Mouse (Mus musculus) midbrain, embryonic 15.5 days (tissue): ENCODE data around the gene Sort1. TPM values are rescaled to one million over a fixed set of nuclear protein-coding genes. Genes with fewer than 3 reads are reported as not detected.

Experiments
- ATAC-seq: fragments of 200-750 bp; cut with Nextera tagmentation; replicated peaks from 2 replicates; pipeline ENCODE4 v1.8.0; 2017; ENCODE audit warnings: moderate TSS enrichment
- H3K27ac ChIP-seq: fragments of 300-500 bp; sonication (generic); 2 replicates; pipeline ENCODE4 v1.5.1; 2015; ENCODE audit warnings: mild to moderate bottlenecking, inconsistent platforms
- H3K27me3 ChIP-seq: fragments of 300-500 bp; sonication (generic); replicated peaks from 2 replicates; pipeline ENCODE4 v1.6.1; 2015; ENCODE audit warnings: inconsistent platforms
- H3K36me3 ChIP-seq: fragments of 300-500 bp; sonication (generic); replicated peaks from 2 replicates; pipeline ENCODE4 v1.6.1; 2015; ENCODE audit warnings: inconsistent platforms
- H3K4me1 ChIP-seq: fragments of 300-500 bp; sonication (generic); 2 replicates; pipeline ENCODE4 v1.6.1; 2015; ENCODE audit warnings: inconsistent platforms
- H3K4me2 ChIP-seq: fragments of 300-500 bp; sonication (generic); 2 replicates; pipeline ENCODE4 v1.6.1; 2015; ENCODE audit warnings: inconsistent platforms, mild to moderate bottlenecking, moderate library complexity
- H3K4me3 ChIP-seq: fragments of 300-500 bp; sonication (generic); 2 replicates; pipeline ENCODE4 v1.5.1; 2015; ENCODE audit warnings: mild to moderate bottlenecking, inconsistent platforms
- H3K9ac ChIP-seq: fragments of 300-500 bp; sonication (generic); 2 replicates; pipeline ENCODE4 v1.6.1; 2015; ENCODE audit warnings: mild to moderate bottlenecking, inconsistent platforms
- H3K9me3 ChIP-seq: fragments of 300-500 bp; sonication (generic); 2 replicates; pipeline ENCODE4 v1.6.1; 2016; ENCODE audit warnings: inconsistent platforms
- WGBS: fragments of 180-500 bp; shearing (Covaris S2); methylation state at CpG from one replicate; pipeline ENCODE4 v1.1.7; 2015; ENCODE audit warnings: mixed read lengths; 5-methylcytosine and 5-hydroxymethylcytosine counted together
- polyA plus RNA-seq: library from polyadenylated mRNA; unstranded; fragments of >200 nt; fragmentation: Nextera tagmentation; extraction: Ambion mirVana; gene quantifications from 2 replicates; pipeline ENCODE4 v1.2.1, GENCODE M21; 2015

The Sort1 gene
- polyA plus RNA-seq, 1 experiment from 2014 or later: 22.3 TPM

DNA sequence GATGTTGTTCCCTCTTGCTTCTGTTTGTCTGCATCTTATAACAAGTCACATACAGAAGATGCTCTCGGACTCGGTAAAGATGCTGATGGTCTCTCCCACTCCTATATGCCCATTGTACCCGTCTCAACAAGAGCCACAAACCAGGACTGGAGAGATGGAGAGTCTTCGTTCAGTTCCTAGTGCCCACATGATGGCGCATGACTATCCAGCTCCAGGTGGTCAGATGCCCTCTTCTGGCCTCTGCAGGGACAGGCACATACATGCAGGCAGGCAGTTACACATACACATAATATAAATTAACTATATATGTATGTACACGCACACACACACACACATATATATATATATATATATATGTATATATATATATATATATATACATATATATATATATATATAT lies 96.8 kb downstream of the Sort1 start:
- Histone ChIP-seq H3K36me3 (no peaks in the 10 kb centered on the region), H3K4me2 (no peak overlapping the region), H3K4me1 (peaks cover 19% of the 10 kb centered on the region), H3K4me3 (no peak overlapping the region), H3K9ac (no peak overlapping the region), H3K27ac (no peak overlapping the region), H3K9me3 (no peaks in the 10 kb centered on the region), H3K27me3 (no peaks in the 10 kb centered on the region)
- WGBS: 80% methylated on average over 6 of the region's 6 CpGs
- ATAC-seq: no peak

DNA sequence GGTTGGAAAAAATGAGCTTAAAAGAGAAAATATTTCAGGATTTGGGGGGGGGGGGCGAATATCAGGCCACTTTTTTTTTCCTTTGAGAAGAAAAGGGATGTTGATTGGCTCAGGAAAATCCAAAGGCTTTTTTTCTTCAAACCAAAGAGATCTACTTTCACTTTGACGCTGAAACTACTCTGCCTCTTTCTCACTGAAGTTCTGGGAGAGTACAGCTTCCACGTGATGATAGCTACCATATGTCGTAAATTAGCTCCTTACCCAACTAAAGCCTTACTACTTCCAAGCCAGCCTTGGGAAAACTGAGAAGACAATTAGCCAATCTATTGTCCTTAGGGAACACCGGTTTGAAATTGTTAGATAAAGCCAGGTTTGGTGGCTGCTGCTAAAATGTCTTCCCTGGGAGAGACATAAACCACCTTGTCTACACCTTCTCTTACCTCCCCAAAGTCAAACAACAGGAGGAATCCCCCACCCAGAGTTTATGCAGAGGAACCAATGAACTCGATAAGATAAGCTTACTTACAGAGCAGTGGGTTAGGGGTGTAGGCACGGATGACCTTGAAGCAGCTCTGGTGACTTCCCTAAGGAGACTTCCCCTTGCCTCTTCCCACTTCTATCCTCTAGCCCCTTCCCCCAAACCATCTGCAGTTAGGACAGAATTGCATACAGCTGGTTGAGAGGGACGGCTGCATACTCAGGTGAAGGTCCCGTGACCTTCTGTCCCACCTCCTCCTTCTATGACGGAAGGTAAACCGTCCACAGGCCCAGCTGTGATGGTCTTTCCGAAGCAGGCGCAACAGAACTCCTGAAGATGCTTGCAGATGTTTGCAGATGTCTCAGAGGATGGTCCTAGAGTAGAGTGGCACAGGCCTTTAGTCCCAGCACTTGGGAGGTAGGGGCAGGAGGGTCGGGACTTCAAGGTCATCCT lies 98.3 kb downstream of the Sort1 start:
- no peak for ATAC-seq
- 84% methylated on average over 14 of the region's 14 CpGs for WGBS
- H3K27ac ChIP-seq: no peak overlapping the region
- no peak overlapping the region for H3K9ac ChIP-seq
- peaks cover 19% of the 10 kb centered on the region for H3K4me1 ChIP-seq
- no peak overlapping the region for H3K4me3 ChIP-seq
- H3K27me3 ChIP-seq: no peaks in the 10 kb centered on the region
- H3K4me2 ChIP-seq: no peak overlapping the region
- H3K9me3 ChIP-seq: no peaks in the 10 kb centered on the region
- no peaks in the 10 kb centered on the region for H3K36me3 ChIP-seq

DNA sequence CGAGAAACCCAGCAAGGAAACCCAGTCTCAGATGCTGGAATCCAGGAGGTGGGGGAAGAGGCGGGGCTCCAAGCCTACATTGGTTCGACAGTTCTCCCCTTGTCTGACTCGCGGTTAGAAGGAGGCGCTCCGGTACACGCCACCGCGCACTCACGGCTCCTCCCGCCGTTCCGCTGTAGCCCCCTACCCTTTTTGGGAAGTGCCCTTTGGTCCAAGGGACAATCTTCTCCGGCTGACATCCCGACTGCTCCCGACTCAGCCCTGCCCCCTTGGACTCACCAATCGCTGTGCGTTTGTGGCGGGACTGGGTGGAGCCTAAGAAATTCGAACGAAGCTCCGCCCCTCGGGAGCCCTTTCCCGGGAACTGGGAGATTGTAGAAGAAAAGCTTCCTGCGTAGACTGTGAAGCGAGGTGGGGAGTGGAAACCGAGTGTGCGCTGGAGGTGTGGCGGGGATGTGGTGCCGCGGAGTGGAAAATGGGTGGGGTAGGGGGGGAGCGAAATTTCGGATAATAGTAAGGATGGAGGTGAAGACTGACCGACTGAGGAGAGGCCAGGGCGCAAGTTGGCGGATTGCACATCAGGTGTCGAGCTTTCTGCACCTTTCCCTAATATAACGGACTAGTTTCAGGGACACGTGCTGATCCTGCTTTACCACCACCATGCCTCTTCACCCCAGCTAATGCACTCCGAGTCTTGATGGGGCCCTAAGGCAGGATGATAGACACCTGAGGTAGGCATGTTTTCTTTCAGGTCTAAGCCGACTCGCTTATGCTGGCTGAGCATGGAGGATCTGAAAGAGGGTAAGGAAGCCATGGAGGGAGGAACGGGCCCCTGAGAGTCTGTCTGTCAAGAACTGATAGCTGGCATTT lies 99.8 kb downstream of the Sort1 start, which contains the start of gene Psrc1:
Gene Psrc1 (plus strand): TSS at position 355 of the 870 bp plus-strand sequence.
- WGBS: 1% methylated on average over 44 of the region's 44 CpGs
- peak within 1 kb of the TSS; percentile 83 for H3K4me3 ChIP-seq
- H3K27me3 ChIP-seq: no peaks in the 10 kb centered on the region
- H3K4me2 ChIP-seq: peak within 1 kb of the TSS; percentile 63
- H3K9me3 ChIP-seq: no peaks in the 10 kb centered on the region
- H3K27ac ChIP-seq: peak within 1 kb of the TSS; percentile 65; the same call in 1 of the 2 replicates
- H3K36me3 ChIP-seq: no peaks in the 10 kb centered on the region
- peak; percentile 93 for ATAC-seq
- peaks cover 19% of the 10 kb centered on the region for H3K4me1 ChIP-seq
- peak within 1 kb of the TSS; percentile 50 for H3K9ac ChIP-seq

DNA sequence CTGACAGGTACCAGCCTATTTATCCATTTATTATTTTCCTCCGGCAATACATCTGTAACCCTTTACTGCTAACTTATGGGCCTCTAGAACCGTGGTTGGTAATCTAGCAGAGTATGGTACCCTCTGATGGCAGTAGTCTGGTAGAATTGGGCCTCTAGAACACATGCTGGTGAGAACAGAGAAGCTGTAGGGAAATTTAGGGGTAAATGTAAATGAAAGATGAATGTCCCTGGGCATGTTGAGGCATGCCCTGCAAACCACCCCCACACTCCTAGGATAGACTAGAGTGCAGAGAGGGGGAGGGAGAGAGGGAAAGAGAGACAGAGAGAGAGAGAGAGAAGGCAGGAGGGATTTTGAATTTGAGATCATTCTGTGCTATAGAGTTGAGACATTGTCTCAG lies 100.5 kb downstream of the Sort1 start:
- 45% methylated on average over 2 of the region's 2 CpGs for WGBS
- H3K9ac ChIP-seq: no peak overlapping the region
- no peak for ATAC-seq

DNA sequence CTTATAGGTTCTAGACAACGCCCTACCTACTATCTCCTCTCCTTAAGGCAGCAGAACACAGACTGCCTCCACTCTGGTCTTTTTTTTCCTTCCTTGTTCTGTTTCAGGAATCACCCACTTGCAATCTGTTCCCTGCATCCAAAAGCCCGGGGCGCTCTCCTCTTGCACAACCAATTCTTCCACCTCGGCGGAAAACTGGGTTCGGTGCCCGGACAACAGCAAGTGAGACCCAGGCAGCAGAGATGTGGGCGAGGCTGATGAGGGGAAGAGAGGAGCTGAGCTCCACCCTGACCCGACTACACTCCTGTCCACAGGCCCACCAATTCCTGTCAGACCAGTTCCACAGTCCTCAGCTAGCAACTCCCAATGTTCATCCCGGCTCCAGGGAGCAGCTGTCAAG lies 102.3 kb downstream of the Sort1 start:
- Histone ChIP-seq H3K27me3 (no peaks in the 10 kb centered on the region), H3K4me1 (peaks cover 24% of the 10 kb centered on the region), H3K4me3 (no peak overlapping the region), H3K4me2 (no peak overlapping the region), H3K9me3 (no peaks in the 10 kb centered on the region), H3K9ac (no peak overlapping the region), H3K27ac (no peak overlapping the region), H3K36me3 (no peaks in the 10 kb centered on the region)
- no peak for ATAC-seq
- WGBS: 95% methylated on average over 10 of the region's 10 CpGs

More for the DNA sequence above, 100.5 kb downstream of the Sort1 start:
- H3K36me3 ChIP-seq: no peaks in the 10 kb centered on the region
- no peak overlapping the region for H3K27ac ChIP-seq
- H3K4me3 ChIP-seq: peak overlapping the region; percentile 83; the same call in 1 of the 2 replicates
- peak overlapping the region; percentile 63; the same call in 1 of the 2 replicates for H3K4me2 ChIP-seq
- H3K9me3 ChIP-seq: no peaks in the 10 kb centered on the region
- H3K4me1 ChIP-seq: peaks cover 23% of the 10 kb centered on the region
- no peaks in the 10 kb centered on the region for H3K27me3 ChIP-seq

DNA sequence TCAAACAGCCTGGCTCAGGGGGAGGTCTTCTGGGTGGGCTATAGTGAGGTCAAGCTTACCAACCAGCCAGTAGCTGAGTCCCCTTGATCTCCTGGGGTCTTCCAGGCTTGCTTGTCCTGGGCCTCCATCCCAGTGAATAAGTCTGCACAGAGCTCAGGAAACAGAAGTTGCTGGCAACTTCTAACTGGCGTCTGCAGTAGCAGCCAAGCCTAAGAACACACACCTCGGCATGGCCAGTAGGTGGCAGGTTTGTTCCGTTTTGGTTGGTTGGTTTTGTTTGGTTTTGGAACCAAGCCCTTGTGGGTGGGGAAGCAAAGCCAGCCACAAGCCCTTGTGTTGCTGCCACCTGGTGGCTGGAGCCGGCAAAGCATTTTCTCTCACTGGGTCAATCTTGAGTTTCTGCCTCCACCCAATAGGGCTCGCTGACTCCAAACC lies 105.2 kb downstream of the Sort1 start:
- Histone ChIP-seq H3K9ac (no peak overlapping the region), H3K4me2 (no peak overlapping the region), H3K4me1 (peaks cover 15% of the 10 kb centered on the region), H3K4me3 (no peak overlapping the region), H3K27ac (0 out of 2 replicates have a peak overlapping the region, but pooled peaks have one; percentile 25), H3K36me3 (peaks cover 16% of the 10 kb centered on the region; the same call in 1 of the 2 replicates), H3K9me3 (no peaks in the 10 kb centered on the region), H3K27me3 (no peaks in the 10 kb centered on the region)
- 0% methylated on average over 5 of the region's 5 CpGs for WGBS
- peak; percentile 67 for ATAC-seq

DNA sequence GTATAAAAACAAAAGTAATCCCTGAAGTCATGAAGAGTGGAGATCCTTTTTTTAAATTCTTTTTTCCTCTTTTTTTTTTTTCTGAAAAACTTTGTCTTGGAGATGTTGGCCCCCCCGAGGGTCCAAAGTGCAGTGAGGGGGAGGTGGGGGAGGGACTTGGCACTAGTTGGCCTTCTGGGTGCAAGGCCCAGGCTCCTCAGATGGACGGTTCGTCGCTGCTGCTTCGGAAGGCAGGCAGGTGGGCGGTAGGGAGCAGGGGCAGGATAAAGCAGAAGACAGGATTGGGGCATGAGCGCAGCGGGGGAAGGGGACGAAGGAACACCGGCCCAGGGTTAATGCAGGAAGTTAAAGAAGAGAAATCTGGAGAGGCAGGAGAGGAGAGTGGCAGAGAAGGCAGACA lies 108.4 kb downstream of the Sort1 start:
- WGBS: 18% methylated on average over 10 of the region's 10 CpGs

DNA sequence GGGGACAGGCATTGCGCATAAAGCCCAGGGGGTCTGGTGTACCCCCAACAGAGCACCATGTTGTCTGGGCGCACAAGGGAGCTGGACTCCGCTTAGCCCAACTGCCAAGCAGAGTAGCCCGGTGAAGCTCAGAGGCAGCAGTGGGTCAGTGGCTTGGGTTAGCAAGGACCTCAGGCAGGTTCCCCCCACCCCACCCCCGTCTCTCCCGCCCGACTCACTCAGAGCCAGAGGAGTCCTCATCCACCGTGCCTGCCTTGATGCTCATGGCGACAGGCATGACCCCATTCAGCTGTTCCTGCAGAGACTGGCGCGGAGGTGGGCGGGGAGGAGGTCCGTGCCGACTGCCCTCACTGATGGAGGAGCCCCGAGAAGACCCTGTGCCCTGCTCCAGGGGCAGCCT lies 108.9 kb downstream of the Sort1 start:
- no peak for ATAC-seq
- Histone ChIP-seq H3K9me3 (no peaks in the 10 kb centered on the region), H3K36me3 (peaks cover 52% of the 10 kb centered on the region), H3K4me1 (peaks cover 5% of the 10 kb centered on the region), H3K9ac (no peak overlapping the region), H3K27me3 (no peaks in the 10 kb centered on the region), H3K27ac (no peak overlapping the region), H3K4me2 (no peak overlapping the region), H3K4me3 (no peak overlapping the region)
- WGBS: 42% methylated on average over 15 of the region's 15 CpGs

More for the DNA sequence above, 108.4 kb downstream of the Sort1 start:
- no peak overlapping the region for H3K9ac ChIP-seq
- H3K4me1 ChIP-seq: peaks cover 5% of the 10 kb centered on the region
- no peak for ATAC-seq
- no peak overlapping the region for H3K4me2 ChIP-seq
- H3K4me3 ChIP-seq: no peak overlapping the region
- H3K27ac ChIP-seq: no peak overlapping the region
- H3K9me3 ChIP-seq: no peaks in the 10 kb centered on the region
- peaks cover 47% of the 10 kb centered on the region for H3K36me3 ChIP-seq
- no peaks in the 10 kb centered on the region for H3K27me3 ChIP-seq

DNA sequence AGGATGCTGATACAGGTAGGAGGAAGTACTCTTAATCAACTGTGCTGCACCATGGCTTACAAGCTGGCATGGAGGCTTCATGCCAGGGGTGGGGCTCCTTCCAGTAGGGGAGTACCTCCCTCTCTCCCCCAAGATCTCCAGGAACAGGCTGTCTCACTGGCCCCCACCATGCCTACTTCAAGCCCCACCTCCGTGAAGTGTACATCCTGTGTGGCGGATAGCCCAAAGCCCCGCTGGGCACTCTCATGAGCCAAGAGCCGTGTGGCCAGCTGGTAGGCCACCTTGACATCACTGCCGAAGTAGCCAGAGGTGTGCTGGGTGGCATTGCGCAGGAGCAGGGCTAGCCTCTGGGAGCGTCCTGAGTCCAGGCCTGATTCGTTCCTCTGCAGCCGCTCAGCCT lies 114.4 kb downstream of the Sort1 start:
- ATAC-seq: no peak
- H3K4me3 ChIP-seq: no peak overlapping the region
- WGBS: 95% methylated on average over 9 of the region's 9 CpGs

DNA sequence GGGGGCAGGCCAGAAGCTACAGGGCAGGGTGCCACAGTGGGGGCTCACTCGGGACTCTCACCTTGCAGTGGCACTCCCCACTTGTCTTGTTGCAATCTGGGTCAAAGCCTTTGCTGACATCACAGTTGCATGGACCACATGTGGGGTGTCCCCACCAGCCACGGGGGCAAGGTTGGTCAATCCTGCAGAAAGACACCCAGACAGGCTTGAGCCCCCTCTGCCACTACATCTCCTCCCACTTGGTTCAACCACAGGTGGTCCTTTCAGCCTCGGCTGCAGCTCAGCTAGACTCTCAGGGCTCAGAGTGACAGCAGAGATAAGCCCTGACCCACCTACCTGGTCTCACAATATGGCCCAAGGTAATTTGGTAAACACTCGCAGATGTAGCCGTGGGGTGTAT lies 116.6 kb downstream of the Sort1 start:
- no peak for ATAC-seq
- Histone ChIP-seq H3K27me3 (no peaks in the 10 kb centered on the region), H3K36me3 (peaks cover 53% of the 10 kb centered on the region), H3K4me3 (no peak overlapping the region), H3K9me3 (no peaks in the 10 kb centered on the region), H3K4me2 (no peak overlapping the region), H3K4me1 (peaks cover 12% of the 10 kb centered on the region), H3K27ac (no peak overlapping the region), H3K9ac (no peak overlapping the region)
- WGBS: 85% methylated on average over 5 of the region's 5 CpGs

More for the DNA sequence above, 114.4 kb downstream of the Sort1 start:
- Histone ChIP-seq H3K27ac (no peak overlapping the region), H3K27me3 (no peaks in the 10 kb centered on the region), H3K9me3 (no peaks in the 10 kb centered on the region), H3K9ac (no peak overlapping the region), H3K4me2 (no peak overlapping the region), H3K36me3 (peaks cover 69% of the 10 kb centered on the region), H3K4me1 (peaks cover 8% of the 10 kb centered on the region)

DNA sequence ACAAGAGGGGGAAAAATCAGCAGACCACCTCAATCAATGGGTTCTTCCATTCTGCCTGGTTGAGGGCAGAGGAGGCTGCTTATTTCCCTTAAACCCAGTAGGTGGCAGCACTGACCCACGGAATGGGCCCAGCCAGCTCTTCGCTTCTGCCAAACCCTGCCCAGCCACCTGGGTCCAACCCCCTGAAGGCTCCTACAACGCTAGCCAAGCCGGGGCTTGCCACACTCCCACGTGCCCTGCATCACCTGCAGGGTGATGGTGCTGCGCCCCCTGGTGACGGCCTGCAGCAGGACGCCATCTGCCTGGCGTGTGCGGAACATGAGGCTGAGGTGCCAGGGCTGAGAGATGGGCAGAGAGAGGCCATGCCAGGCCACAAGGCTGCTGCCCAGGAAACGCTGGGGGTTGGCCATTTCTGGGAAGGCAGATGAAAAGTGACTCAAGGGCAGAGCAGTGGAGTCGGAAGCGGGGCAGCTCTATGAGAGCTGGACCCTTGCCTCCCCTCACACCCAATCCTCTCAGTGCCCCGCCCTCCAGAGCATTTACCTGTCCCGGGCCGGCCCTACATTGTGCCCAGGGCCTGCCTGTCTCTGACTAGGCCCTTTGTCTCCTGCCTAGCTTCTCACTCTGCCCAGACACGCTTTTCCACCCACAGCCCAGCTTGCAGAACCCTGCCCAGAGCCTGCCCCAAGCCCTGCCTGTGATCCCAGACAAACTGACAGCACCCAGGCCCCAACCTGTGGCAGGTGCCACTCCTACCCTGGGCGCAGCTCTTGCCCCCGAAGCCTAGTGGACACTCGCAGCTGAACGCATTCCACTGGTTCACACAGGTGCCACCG lies 118.0 kb downstream of the Sort1 start:
- no peak overlapping the region for H3K4me3 ChIP-seq
- H3K36me3 ChIP-seq: peaks cover 44% of the 10 kb centered on the region; the same call in 1 of the 2 replicates
- H3K9ac ChIP-seq: no peak overlapping the region; the same call in 1 of the 2 replicates
- WGBS: 37% methylated on average over 22 of the region's 22 CpGs
- H3K4me2 ChIP-seq: no peak overlapping the region
- no peaks in the 10 kb centered on the region for H3K9me3 ChIP-seq
- ATAC-seq: peak; percentile 89
- peaks cover 26% of the 10 kb centered on the region for H3K4me1 ChIP-seq
- H3K27ac ChIP-seq: peak overlapping the region; percentile 53
- no peaks in the 10 kb centered on the region for H3K27me3 ChIP-seq
